Mouse (Mus musculus) embryonic facial prominence, embryonic 11.5 days (tissue): ENCODE results near the gene Cntrl. TPM values are rescaled to one million over a fixed set of nuclear protein-coding genes. Genes with fewer than 3 reads are reported as not detected.

Experiments used
- ATAC-seq: fragments of 200-750 bp; cut with Nextera tagmentation; replicated peaks from 2 replicates; pipeline ENCODE4 v1.8.0; 2017; ENCODE audit warnings: low read depth; ENCODE audit not compliant: insufficient number of reproducible peaks, low FRiP score, low TSS enrichment
- DNase-seq: peaks from one replicate; pipeline ENCODE4 v3.0.0-alpha.2; 2015; ENCODE audit warnings: low spot score
- H3K27ac ChIP-seq: fragments of 300-500 bp; sonication (generic); replicated peaks from 2 replicates; pipeline ENCODE4 v1.5.1; 2014; ENCODE audit warnings: mild to moderate bottlenecking, low read depth, low read length, control low read depth
- H3K27me3 ChIP-seq: fragments of 300-500 bp; sonication (generic); 2 replicates; pipeline ENCODE4 v1.6.1; 2014; ENCODE audit warnings: mild to moderate bottlenecking, low read length, moderate library complexity, mixed read lengths; ENCODE audit not compliant: control insufficient read depth, insufficient read depth
- H3K36me3 ChIP-seq: fragments of 300-500 bp; sonication (generic); replicated peaks from 2 replicates; pipeline ENCODE4 v1.6.1; 2014; ENCODE audit warnings: low read depth, mild to moderate bottlenecking, low read length, moderate library complexity, mixed read lengths; ENCODE audit not compliant: control insufficient read depth, insufficient read depth
- H3K4me1 ChIP-seq: fragments of 300-500 bp; sonication (generic); 2 replicates; pipeline ENCODE4 v1.6.1; 2014; ENCODE audit warnings: low read length, mixed read lengths; ENCODE audit not compliant: control insufficient read depth, insufficient read depth
- H3K4me2 ChIP-seq: fragments of 300-500 bp; sonication (generic); 2 replicates; pipeline ENCODE4 v1.6.1; 2014; ENCODE audit warnings: low read depth, mild to moderate bottlenecking, control low read depth, low read length, moderate library complexity
- H3K4me3 ChIP-seq: fragments of 300-500 bp; sonication (generic); 2 replicates; pipeline ENCODE4 v1.5.1; 2014; ENCODE audit warnings: low read depth, low read length, control low read depth
- H3K9ac ChIP-seq: fragments of 300-500 bp; sonication (generic); replicated peaks from 2 replicates; pipeline ENCODE4 v1.6.1; 2014; ENCODE audit warnings: mild to moderate bottlenecking, control low read depth, low read length
- H3K9me3 ChIP-seq: fragments of 300-500 bp; sonication (generic); replicated peaks from 2 replicates; pipeline ENCODE4 v1.6.1; 2016; ENCODE audit warnings: mild to moderate bottlenecking, low read length, inconsistent platforms, mixed read lengths; ENCODE audit not compliant: control insufficient read depth
- WGBS: fragments of 180-500 bp; shearing (Covaris S2); extraction: QIAGEN DNeasy Blood & Tissue Kit; methylation state at CpG from one replicate; pipeline ENCODE4 v1.1.7; 2014; 5-methylcytosine and 5-hydroxymethylcytosine counted together
- polyA plus RNA-seq: library from polyadenylated mRNA; unstranded; fragments of >200 nt; fragmentation: Nextera tagmentation; extraction: Ambion mirVana; gene quantifications from 2 replicates; pipeline ENCODE4 v1.2.1, GENCODE M21; 2014

The Cntrl gene
- polyA plus RNA-seq, 1 experiment from 2014 or later, result 32.7 TPM

- no peaks in the 10 kb centered on the region for H3K27me3 ChIP-seq
- 87% methylated on average over 2 of the region's 2 CpGs for WGBS
- H3K9ac ChIP-seq, result no peak overlapping the region
- no peak overlapping the region for H3K4me3 ChIP-seq
- H3K4me1 ChIP-seq, result no peaks in the 10 kb centered on the region; the same call in none of the 2 replicates
- no peak overlapping the region for H3K4me2 ChIP-seq
- DNase-seq (no peak), ATAC-seq (no peak)
- H3K9me3 ChIP-seq, result no peaks in the 10 kb centered on the region
- H3K27ac ChIP-seq, result no peak overlapping the region
- no peaks in the 10 kb centered on the region for H3K36me3 ChIP-seq
Observed at GRCm38 (mm10) chr2:35216701-35217100, 107.4 kb downstream of the Cntrl start.

DNA sequence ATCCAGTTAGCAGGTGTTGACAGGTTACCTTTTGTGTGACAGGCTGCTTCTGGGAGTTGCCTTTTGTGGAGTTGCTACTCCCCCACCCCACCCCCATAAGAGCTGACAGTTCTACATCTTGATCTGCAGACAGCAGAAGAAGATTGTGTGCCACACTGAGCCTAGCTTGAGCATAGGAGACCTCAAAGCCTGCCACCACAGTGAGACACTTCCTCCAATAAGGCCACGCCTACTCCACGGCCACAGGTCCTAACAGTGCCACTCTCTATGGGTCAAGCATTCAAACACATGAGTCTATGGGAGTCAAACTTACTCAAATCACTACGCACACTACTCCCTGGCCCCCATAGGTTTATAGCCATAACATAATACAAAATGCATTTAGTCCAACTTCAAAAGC lies 109.4 kb downstream of the Cntrl start:
- H3K4me2 ChIP-seq, result no peak overlapping the region
- ATAC-seq (no peak), DNase-seq (no peak)
- H3K4me3 ChIP-seq, result no peak overlapping the region
- no peak overlapping the region for H3K27ac ChIP-seq
- no peaks in the 10 kb centered on the region for H3K27me3 ChIP-seq
- no peaks in the 10 kb centered on the region for H3K9me3 ChIP-seq
- H3K36me3 ChIP-seq, result no peaks in the 10 kb centered on the region
- no peak overlapping the region for H3K9ac ChIP-seq
- 89% methylated on average over 3 of the region's 3 CpGs for WGBS
- no peaks in the 10 kb centered on the region; the same call in none of the 2 replicates for H3K4me1 ChIP-seq

GRCm38 (mm10) chr2:35222822-35223391 lies 113.6 kb downstream of the Cntrl start:
- H3K4me1 ChIP-seq, result no peaks in the 10 kb centered on the region
- H3K27ac ChIP-seq, result no peak overlapping the region
- H3K36me3 ChIP-seq, result no peaks in the 10 kb centered on the region
- H3K27me3 ChIP-seq, result no peaks in the 10 kb centered on the region
- H3K4me3 ChIP-seq, result no peak overlapping the region
- ATAC-seq (no peak), DNase-seq (no peak)
- H3K9ac ChIP-seq, result no peak overlapping the region
- 58% methylated on average over 6 of the region's 6 CpGs for WGBS
- H3K4me2 ChIP-seq, result no peak overlapping the region
- H3K9me3 ChIP-seq, result no peaks in the 10 kb centered on the region

- WGBS, result 92% methylated on average over 15 of the region's 15 CpGs
- no peak for DNase-seq
- ATAC-seq, result no peak
Observed at GRCm38 (mm10) chr2:35224285-35224684, 115.0 kb downstream of the Cntrl start.

DNA sequence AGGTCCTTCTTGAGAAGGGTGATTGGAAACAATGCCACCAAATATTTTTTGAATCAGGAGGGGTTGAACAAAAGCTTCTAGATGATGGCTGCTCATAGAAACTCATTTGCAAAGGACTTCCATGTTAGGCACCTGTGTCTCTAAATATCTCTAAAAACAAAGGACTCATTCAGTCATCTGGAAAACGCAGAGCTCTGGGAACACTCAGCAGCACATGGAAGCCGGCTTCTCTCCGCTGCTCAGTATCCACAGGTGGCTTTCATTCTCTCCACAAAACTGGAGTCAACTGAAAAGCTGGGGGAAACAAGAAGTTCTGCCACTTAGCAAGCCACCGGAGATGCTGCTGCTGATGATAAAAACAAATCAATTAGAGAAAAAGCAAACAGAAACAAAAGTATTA lies 118.9 kb downstream of the Cntrl start:
- no peak overlapping the region for H3K27ac ChIP-seq
- peak; percentile 78 for DNase-seq
- no peak for ATAC-seq

More at GRCm38 (mm10) chr2:35224285-35224684, 115.0 kb downstream of the Cntrl start:
- no peak overlapping the region for H3K4me2 ChIP-seq
- H3K9me3 ChIP-seq, result no peaks in the 10 kb centered on the region
- no peaks in the 10 kb centered on the region for H3K27me3 ChIP-seq
- H3K4me3 ChIP-seq, result no peak overlapping the region
- H3K36me3 ChIP-seq, result no peaks in the 10 kb centered on the region
- H3K9ac ChIP-seq, result no peak overlapping the region
- no peaks in the 10 kb centered on the region for H3K4me1 ChIP-seq
- no peak overlapping the region for H3K27ac ChIP-seq

More for the DNA sequence above, 118.9 kb downstream of the Cntrl start:
- H3K9me3 ChIP-seq, result no peaks in the 10 kb centered on the region
- WGBS, result 17% methylated on average over 4 of the region's 4 CpGs
- H3K9ac ChIP-seq, result no peak overlapping the region
- H3K27me3 ChIP-seq, result no peaks in the 10 kb centered on the region
- peaks cover 2% of the 10 kb centered on the region for H3K4me1 ChIP-seq
- H3K4me2 ChIP-seq, result no peak overlapping the region
- no peak overlapping the region for H3K4me3 ChIP-seq
- no peaks in the 10 kb centered on the region for H3K36me3 ChIP-seq

Other genes with a start within 250 kb of the Cntrl start
- 0.15 and 0.32 TPM in 2 replicates for gene Cutal, start 235.1 kb upstream of the Cntrl start, polyA plus RNA-seq
- gene Psmd5, start 234.5 kb upstream of the Cntrl start, polyA plus RNA-seq, result 114 and 128 TPM in 2 replicates
- 2.2 and 2.3 TPM in 2 replicates for gene Phf19, start 195.5 kb upstream of the Cntrl start, polyA plus RNA-seq
- 0.35 and 1.1 TPM in 2 replicates for gene Traf1, start 147.7 kb upstream of the Cntrl start, polyA plus RNA-seq
- 0.38 TPM in 1 of 2 replicates, not detected in the other for gene Hc, start 48.1 kb upstream of the Cntrl start, polyA plus RNA-seq
- 0.13 TPM in 1 of 2 replicates, not detected in the other for gene AI182371, start 7.9 kb upstream of the Cntrl start, polyA plus RNA-seq
- 246 and 247 TPM in 2 replicates for gene Rab14, start 91.6 kb downstream of the Cntrl start, polyA plus RNA-seq
- 50.1 and 51.7 TPM in 2 replicates for gene Gsn, start 146.9 kb downstream of the Cntrl start, polyA plus RNA-seq
- gene Stom, start 227.5 kb downstream of the Cntrl start, polyA plus RNA-seq, result 22.7 and 23.1 TPM in 2 replicates